Mouse (Mus musculus): ENCODE results near the gene Xcr1. TPM values are rescaled to one million over a fixed set of nuclear protein-coding genes. Genes with fewer than 3 reads are reported as not detected.

The Xcr1 gene
- total RNA-seq, 2 experiments from 2014 or later = not detected

GRCm38 (mm10) chr9:123815996-123816395 lies 45.8 kb downstream of the Xcr1 start:
- intact Hi-C loops (cut with DNase I) = no loop called here
- no peak for DNase-seq

DNA sequence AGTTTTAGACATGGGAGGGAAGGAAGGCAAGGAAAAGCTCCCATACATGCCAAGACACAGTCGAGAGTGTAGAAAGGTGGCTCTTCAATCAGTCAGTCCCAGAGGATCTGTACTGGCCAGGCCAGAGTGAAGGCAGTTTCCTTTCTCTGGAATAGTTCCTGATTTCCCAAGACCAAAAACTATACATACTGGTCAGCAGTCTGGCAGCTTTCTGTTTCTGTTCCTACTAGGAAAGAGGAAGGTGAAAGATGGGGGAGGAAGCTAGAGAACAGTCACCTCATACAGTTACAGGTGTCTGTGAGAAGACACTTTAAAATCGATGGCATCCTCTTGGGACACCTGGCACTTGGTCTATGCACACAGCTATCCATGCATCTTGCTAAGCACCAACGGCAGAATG lies 46.4 kb downstream of the Xcr1 start:
- intact Hi-C loops (cut with DNase I) = no loop called here

DNA sequence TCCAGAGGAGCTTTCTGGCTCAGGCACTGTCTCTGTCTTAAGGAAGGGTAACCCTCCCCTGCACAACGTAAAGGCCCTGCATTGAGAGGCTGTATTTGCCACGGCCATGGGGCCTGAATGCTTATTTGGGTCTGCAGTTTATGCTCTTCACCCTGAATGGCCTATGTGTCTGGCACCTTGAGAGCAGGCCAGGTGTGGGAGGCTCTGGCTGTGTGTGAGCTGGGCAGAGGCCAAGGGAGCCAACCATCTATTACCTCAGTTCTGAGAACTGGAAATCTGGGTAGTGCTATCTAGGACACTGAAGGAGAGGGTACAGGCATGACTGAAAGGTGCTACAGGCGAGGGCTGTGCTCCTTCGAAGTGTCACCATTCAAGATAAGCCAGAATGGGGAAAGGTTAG lies 47.0 kb downstream of the Xcr1 start:
- intact Hi-C loops (cut with DNase I) = no loop called here
- DNase-seq = no peak

More for the DNA sequence above, 46.4 kb downstream of the Xcr1 start:
- no peak for DNase-seq

GRCm38 (mm10) chr9:123814326-123814725 lies 47.5 kb downstream of the Xcr1 start:
- DNase-seq = no peak
- intact Hi-C loops (cut with DNase I) = no loop called here

GRCm38 (mm10) chr9:123811831-123812230 lies 50.0 kb downstream of the Xcr1 start:
- intact Hi-C loops (cut with DNase I) = no loop called here
- no peak for DNase-seq

- DNase-seq = no peak
- intact Hi-C loops (cut with DNase I) = no loop called here
These were observed 53.2 kb downstream of the Xcr1 start for GRCm38 (mm10) chr9:123808583-123808982.

- intact Hi-C loops (cut with DNase I) = no loop called here
- DNase-seq = no peak
These were observed 55.6 kb downstream of the Xcr1 start, which contains the start of gene Cxcr6 for GRCm38 (mm10) chr9:123806267-123806666. Cxcr6 (plus strand) TSS chr9:123806475.

- intact Hi-C loops (cut with DNase I) = no loop called here
- no peak for DNase-seq
These were observed 56.6 kb downstream of the Xcr1 start for GRCm38 (mm10) chr9:123805241-123805640.

GRCm38 (mm10) chr9:123802896-123803295 lies 58.9 kb downstream of the Xcr1 start:
- intact Hi-C loops (cut with DNase I) = no loop called here

GRCm38 (mm10) chr9:123802421-123802820 lies 59.4 kb downstream of the Xcr1 start:
- intact Hi-C loops (cut with DNase I) = no loop called here
- DNase-seq = no peak

More at GRCm38 (mm10) chr9:123802896-123803295, 58.9 kb downstream of the Xcr1 start:
- DNase-seq = no peak

Other genes starting within 250 kb of the Xcr1 start
- gene Slc6a20b, start 229.5 kb downstream of the Xcr1 start, total RNA-seq (2021) = under 1 TPM; 0.40 to 0.48 TPM
- gene Ccr9, start 183.6 kb downstream of the Xcr1 start, total RNA-seq (2021) = under 1 TPM; 0.16 to 0.18 TPM
- gene Slc6a20a, start 183.1 kb downstream of the Xcr1 start, total RNA-seq (2021) = 10 to 100 TPM; 15.3 to 15.7 TPM
- gene Lztfl1, start 144.3 kb downstream of the Xcr1 start, total RNA-seq (2021) = 10 to 100 TPM; 58.2 to 61.9 TPM
- gene Cxcr6, start 55.6 kb downstream of the Xcr1 start, total RNA-seq (2021) = not detected
- gene Fyco1, start 10.1 kb downstream of the Xcr1 start, total RNA-seq (2021) = 10 to 100 TPM; 16.6 to 17.5 TPM
- under 1 TPM; 0.56 to 0.74 TPM for gene Ccr1, start 106.7 kb upstream of the Xcr1 start, total RNA-seq (2021)
- not detected for gene Ccr1l1, start 116.4 kb upstream of the Xcr1 start, total RNA-seq (2021)
- gene Ccr3, start 159.9 kb upstream of the Xcr1 start, total RNA-seq (2021) = not detected
- under 1 TPM in 1 of 2 experiments, not detected in 1; 0.16 TPM for gene Ccr2, start 239.9 kb upstream of the Xcr1 start, total RNA-seq (2021)